Mouse (Mus musculus): ENCODE measurements at regions not wholly inside any gene's neighbourhood (a gene's known extent, or its start where the extent isn't known, plus 50 kb on each side); places are given as distances from the start of the nearest gene placed in this dataset.

DNA sequence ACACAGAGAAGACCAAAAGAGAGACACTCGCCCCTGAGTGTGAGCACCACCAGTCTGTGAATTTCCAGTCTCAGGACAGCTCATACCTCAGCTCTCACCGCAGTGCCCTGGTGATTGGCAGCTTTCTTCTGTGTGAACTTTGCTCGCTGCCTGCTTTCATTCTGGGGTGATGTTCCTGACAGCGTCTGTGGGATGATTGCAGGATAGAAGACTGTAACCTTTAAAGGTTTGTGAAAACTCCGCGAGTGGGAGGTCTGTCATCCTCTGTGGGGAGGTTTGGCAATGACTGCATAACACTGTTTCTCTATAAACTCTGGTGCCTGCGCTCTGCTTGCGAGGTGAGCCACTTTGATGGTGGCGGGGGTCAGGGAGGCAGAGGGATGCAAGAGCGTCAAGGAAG, 169.7 kb downstream of the Drd1 start:
- no peak for ATAC-seq
- Histone ChIP-seq H3K9me3 (ENCODE audit: control insufficient read depth, low read length) (no peaks in the 10 kb centered on the region), H3K36me3 (ENCODE audit: control insufficient read depth, insufficient read depth, low read length) (no peaks in the 10 kb centered on the region), H3K4me3 (ENCODE audit: low read length) (no peak overlapping the region), H3K9ac (ENCODE audit: low read depth, low read length) (no peak overlapping the region), H3K27me3 (replicated peaks; ENCODE audit: control insufficient read depth, insufficient read depth, low read length) (no peaks in the 10 kb centered on the region), H3K4me2 (ENCODE audit: low read depth, low read length) (no peak overlapping the region), H3K4me1 (ENCODE audit: control insufficient read depth, insufficient read depth, low read length) (no peaks in the 10 kb centered on the region), H3K27ac (ENCODE audit: low read length) (no peak overlapping the region)
- 83% methylated on average over 10 of the region's 10 CpGs for WGBS

DNA sequence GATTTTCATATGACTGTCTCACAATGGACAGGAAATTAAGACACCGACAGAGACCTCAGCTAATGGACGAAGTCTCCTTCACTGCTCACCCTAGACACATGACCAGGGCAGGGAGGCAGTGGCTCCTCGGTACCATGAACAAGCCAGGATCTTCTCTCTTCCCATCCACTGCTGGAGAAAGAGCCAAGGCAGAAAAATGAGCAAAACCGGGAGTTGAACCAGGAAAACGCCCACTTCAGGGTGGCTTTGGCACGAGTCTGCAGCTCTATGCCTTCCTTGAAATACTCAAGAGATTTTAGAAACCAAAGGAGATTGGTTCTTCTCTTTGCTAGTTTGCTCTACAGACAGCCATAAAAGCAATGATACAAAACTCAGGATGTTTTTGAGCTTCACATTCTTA, 172.3 kb downstream of the Drd1 start:
- no peak overlapping the region for H3K27ac ChIP-seq (ENCODE audit: low read length)
- 89% methylated on average over 6 of the region's 6 CpGs for WGBS
- no peak for ATAC-seq
- H3K27me3 ChIP-seq (replicated peaks; ENCODE audit: control insufficient read depth, insufficient read depth, low read length), result no peaks in the 10 kb centered on the region
- no peak overlapping the region for H3K4me3 ChIP-seq (ENCODE audit: low read length)
- no peaks in the 10 kb centered on the region for H3K4me1 ChIP-seq (ENCODE audit: control insufficient read depth, insufficient read depth, low read length)
- no peak overlapping the region for H3K4me2 ChIP-seq (ENCODE audit: low read depth, low read length)
- H3K9ac ChIP-seq (ENCODE audit: low read depth, low read length), result no peak overlapping the region
- no peaks in the 10 kb centered on the region for H3K36me3 ChIP-seq (ENCODE audit: control insufficient read depth, insufficient read depth, low read length)
- 0 out of 2 replicates have a peak, but pooled peaks cover 3% of the 10 kb centered on the region for H3K9me3 ChIP-seq (ENCODE audit: control insufficient read depth, low read length)

DNA sequence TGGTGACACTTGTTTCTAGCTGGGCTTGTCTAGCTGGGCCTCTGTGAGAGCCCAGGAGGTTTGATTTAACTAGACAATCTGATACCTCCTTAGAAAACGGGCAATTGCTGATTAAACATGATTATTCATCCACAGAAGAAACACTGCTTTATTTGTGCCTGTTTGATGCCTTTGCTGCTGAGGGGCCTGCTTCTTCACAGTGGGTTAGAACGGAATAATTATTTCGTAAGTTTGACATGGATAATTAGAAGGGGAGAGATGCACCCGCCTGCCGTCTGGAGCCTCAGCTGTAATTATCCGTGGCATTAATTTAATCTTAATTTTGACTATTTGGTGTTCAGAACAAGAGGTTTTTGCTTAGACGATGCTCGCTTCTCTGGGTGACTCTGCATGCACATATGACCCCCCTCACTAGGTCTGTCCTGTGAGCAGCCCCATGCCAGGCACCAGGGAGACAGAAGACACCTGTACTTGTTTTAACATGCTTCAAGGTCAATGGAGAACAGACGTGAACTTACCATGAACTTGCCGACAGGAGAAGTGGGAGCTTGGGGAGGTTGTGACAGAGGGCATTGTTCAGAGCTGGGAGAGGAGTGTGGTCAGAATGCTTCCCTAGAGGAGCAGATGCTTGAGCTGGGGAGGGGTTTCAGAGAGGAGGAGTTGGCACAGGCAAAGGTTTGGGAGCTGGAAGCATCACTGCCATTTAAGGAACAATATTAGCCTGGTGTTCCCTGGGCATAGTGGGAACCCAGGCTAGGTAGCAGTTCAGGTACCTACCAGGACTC, 174.8 kb downstream of the Drd1 start:
- no peak overlapping the region for H3K27ac ChIP-seq (ENCODE audit: low read length)
- no peak overlapping the region for H3K9ac ChIP-seq (ENCODE audit: low read depth, low read length)
- no peak for ATAC-seq
- no peaks in the 10 kb centered on the region for H3K36me3 ChIP-seq (ENCODE audit: control insufficient read depth, insufficient read depth, low read length)
- H3K9me3 ChIP-seq (ENCODE audit: control insufficient read depth, low read length), result 0 out of 2 replicates have a peak, but pooled peaks cover 3% of the 10 kb centered on the region
- no peak overlapping the region for H3K4me3 ChIP-seq (ENCODE audit: low read length)
- H3K4me1 ChIP-seq (ENCODE audit: control insufficient read depth, insufficient read depth, low read length), result no peaks in the 10 kb centered on the region
- WGBS, result 69% methylated on average over 10 of the region's 10 CpGs
- no peak overlapping the region for H3K4me2 ChIP-seq (ENCODE audit: low read depth, low read length)
- no peaks in the 10 kb centered on the region for H3K27me3 ChIP-seq (replicated peaks; ENCODE audit: control insufficient read depth, insufficient read depth, low read length)

DNA sequence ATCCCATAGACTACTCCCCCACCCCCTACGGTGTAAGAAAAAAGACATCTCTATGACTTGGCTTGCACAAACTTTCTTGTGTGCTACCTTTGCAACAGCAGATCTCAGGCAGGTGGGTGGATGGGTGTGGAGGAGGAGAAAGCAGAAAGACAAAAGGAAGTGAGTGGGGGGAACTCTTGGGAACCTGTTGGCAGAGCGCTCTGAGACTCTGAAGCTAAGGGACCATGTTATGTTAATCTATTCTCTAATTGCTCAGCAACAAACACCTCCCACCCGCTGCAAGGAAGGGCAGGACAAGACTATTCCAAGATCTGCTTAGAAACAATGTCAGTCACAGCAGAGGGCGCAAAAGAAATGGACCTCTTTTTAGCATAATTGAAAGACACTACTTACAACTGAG, 180.0 kb downstream of the Drd1 start:
- H3K4me3 ChIP-seq (ENCODE audit: low read length), result no peak overlapping the region
- H3K36me3 ChIP-seq (ENCODE audit: control insufficient read depth, insufficient read depth, low read length), result no peaks in the 10 kb centered on the region
- WGBS, result 84% methylated on average over 4 of the region's 4 CpGs
- no peaks in the 10 kb centered on the region for H3K4me1 ChIP-seq (ENCODE audit: control insufficient read depth, insufficient read depth, low read length)
- H3K9ac ChIP-seq (ENCODE audit: low read depth, low read length), result no peak overlapping the region
- no peak for ATAC-seq
- no peak overlapping the region for H3K4me2 ChIP-seq (ENCODE audit: low read depth, low read length)
- no peak overlapping the region for H3K27ac ChIP-seq (ENCODE audit: low read length)
- H3K9me3 ChIP-seq (ENCODE audit: control insufficient read depth, low read length), result 0 out of 2 replicates have a peak, but pooled peaks cover 3% of the 10 kb centered on the region
- no peaks in the 10 kb centered on the region for H3K27me3 ChIP-seq (replicated peaks; ENCODE audit: control insufficient read depth, insufficient read depth, low read length)

DNA sequence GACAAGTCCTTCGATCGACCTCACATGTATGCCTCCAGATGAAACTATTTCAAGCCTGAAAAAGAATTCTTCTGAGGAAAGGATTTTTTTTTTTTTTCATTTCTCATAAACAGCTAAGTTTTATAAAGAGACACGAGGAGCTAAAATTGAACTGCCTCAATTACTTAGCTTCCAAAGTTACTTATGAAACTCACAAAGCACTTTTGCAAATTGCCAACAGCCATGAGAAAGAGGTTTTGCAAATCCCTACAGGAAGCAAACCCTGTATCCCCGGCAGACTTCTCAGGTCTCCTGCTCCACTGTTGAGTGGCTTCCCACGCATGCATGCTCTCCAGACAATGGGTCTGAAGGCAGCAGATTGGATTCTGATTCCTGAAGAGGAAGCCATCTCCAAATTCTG, 190.2 kb downstream of the Drd1 start:
- 82% methylated on average over 5 of the region's 5 CpGs for WGBS
- Histone ChIP-seq H3K4me1 (ENCODE audit: control insufficient read depth, insufficient read depth, low read length) (no peaks in the 10 kb centered on the region), H3K9ac (ENCODE audit: low read depth, low read length) (no peak overlapping the region), H3K9me3 (ENCODE audit: control insufficient read depth, low read length) (no peaks in the 10 kb centered on the region), H3K27ac (ENCODE audit: low read length) (no peak overlapping the region), H3K36me3 (ENCODE audit: control insufficient read depth, insufficient read depth, low read length) (no peaks in the 10 kb centered on the region), H3K4me3 (ENCODE audit: low read length) (no peak overlapping the region), H3K4me2 (ENCODE audit: low read depth, low read length) (no peak overlapping the region), H3K27me3 (replicated peaks; ENCODE audit: control insufficient read depth, insufficient read depth, low read length) (no peaks in the 10 kb centered on the region)
- no peak for ATAC-seq

DNA sequence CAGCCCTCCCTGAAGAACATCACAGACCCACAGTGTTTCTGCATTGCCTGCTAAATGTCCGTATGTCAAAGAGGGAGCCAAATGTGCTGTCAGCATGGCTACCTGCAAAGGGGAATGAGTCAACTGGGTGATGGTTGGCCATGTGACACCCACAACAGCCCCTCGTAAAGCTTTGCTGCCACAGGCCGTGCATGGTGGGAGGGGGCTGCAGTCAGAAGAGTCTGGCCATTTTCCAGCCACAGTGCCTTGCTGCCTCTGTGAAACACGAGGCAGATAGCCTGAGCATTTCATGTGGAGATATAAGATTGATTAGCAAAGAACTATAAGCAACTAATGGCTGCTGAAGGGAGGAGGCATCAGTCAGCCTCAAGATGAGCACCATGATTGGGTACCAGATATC, 193.2 kb downstream of the Drd1 start:
- no peak for ATAC-seq
- 33% methylated on average over 4 of the region's 4 CpGs for WGBS
- no peak overlapping the region for H3K4me3 ChIP-seq (ENCODE audit: low read length)
- H3K36me3 ChIP-seq (ENCODE audit: control insufficient read depth, insufficient read depth, low read length), result no peaks in the 10 kb centered on the region
- H3K9me3 ChIP-seq (ENCODE audit: control insufficient read depth, low read length), result no peaks in the 10 kb centered on the region
- H3K27me3 ChIP-seq (replicated peaks; ENCODE audit: control insufficient read depth, insufficient read depth, low read length), result no peaks in the 10 kb centered on the region
- H3K4me1 ChIP-seq (ENCODE audit: control insufficient read depth, insufficient read depth, low read length), result no peaks in the 10 kb centered on the region
- no peak overlapping the region for H3K9ac ChIP-seq (ENCODE audit: low read depth, low read length)
- H3K4me2 ChIP-seq (ENCODE audit: low read depth, low read length), result no peak overlapping the region
- H3K27ac ChIP-seq (ENCODE audit: low read length), result no peak overlapping the region

DNA sequence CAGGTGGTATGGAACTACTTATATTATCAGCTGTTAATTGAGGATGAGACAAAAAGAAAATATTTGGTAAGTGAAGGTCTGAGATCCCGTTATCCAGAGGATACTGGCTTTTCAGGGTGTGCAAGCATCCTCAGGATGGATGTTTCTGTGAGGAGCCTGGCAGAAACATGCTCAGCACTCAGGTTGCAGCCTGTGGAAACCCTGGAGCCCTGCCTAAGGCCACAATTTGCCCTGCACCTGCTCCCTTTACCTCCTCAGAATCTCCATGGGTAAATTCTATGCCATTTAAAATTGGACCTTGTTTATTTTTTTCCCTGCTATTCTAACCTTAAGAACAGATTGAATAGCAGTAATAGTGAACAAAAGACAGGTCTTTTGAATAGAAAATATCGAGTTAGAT, 201.3 kb downstream of the Drd1 start:
- Histone ChIP-seq H3K4me3 (ENCODE audit: low read length) (no peak overlapping the region), H3K27me3 (replicated peaks; ENCODE audit: control insufficient read depth, insufficient read depth, low read length) (no peaks in the 10 kb centered on the region), H3K4me1 (ENCODE audit: control insufficient read depth, insufficient read depth, low read length) (no peaks in the 10 kb centered on the region), H3K36me3 (ENCODE audit: control insufficient read depth, insufficient read depth, low read length) (no peaks in the 10 kb centered on the region), H3K27ac (ENCODE audit: low read length) (no peak overlapping the region), H3K4me2 (ENCODE audit: low read depth, low read length) (no peak overlapping the region), H3K9me3 (ENCODE audit: control insufficient read depth, low read length) (no peaks in the 10 kb centered on the region), H3K9ac (ENCODE audit: low read depth, low read length) (no peak overlapping the region)
- no peak for ATAC-seq
- WGBS, result 62% methylated on average over 2 of the region's 2 CpGs

DNA sequence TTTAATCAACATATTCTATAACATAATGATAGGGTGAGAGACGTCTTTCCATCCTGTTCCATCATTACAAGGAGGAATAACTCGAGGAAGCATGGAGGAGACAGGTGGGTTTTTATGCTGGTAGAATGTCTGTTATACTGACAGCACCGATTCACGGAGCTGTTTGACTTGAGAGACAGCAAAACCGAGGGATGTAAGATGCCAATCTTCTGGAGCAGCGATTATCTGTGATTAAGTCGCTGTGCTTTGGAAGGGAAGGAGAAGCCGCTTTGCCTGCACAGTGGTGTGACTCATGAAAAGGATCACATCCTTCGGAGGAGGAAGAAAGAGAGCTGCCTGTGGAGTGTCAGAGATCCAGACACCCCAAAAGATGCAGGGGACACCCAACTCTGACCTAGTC, 205.4 kb downstream of the Drd1 start:
- no peak for ATAC-seq
- 81% methylated on average over 9 of the region's 9 CpGs for WGBS
- H3K4me2 ChIP-seq (ENCODE audit: low read depth, low read length), result no peak overlapping the region

DNA sequence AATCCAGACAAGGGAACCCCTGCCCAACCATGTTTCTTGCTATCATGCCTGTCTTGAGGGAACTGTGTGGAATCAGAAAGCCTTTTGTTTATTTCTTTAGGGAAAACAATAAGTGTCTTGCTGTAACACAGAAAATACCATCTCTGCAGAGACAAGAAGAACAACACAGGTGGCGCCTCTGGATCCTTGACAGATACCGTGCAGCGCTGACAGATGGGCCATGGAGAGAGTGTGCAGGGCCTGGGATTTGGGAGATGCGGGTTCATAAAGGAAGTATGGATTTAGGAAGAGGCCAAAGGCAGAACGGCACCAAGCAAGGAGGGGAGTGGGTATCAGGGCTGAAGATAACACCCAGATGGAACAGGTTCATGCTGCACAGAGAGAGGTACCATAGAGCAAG, 209.3 kb downstream of the Drd1 start:
- no peak overlapping the region for H3K4me3 ChIP-seq (ENCODE audit: low read length)
- H3K9me3 ChIP-seq (ENCODE audit: control insufficient read depth, low read length), result no peaks in the 10 kb centered on the region
- no peak overlapping the region for H3K9ac ChIP-seq (ENCODE audit: low read depth, low read length)
- no peak overlapping the region for H3K4me2 ChIP-seq (ENCODE audit: low read depth, low read length)
- ATAC-seq, result no peak
- H3K27me3 ChIP-seq (replicated peaks; ENCODE audit: control insufficient read depth, insufficient read depth, low read length), result no peaks in the 10 kb centered on the region
- H3K4me1 ChIP-seq (ENCODE audit: control insufficient read depth, insufficient read depth, low read length), result no peaks in the 10 kb centered on the region
- WGBS, result 77% methylated on average over 5 of the region's 5 CpGs
- no peaks in the 10 kb centered on the region for H3K36me3 ChIP-seq (ENCODE audit: control insufficient read depth, insufficient read depth, low read length)
- no peak overlapping the region for H3K27ac ChIP-seq (ENCODE audit: low read length)

More for the DNA sequence above, 205.4 kb downstream of the Drd1 start:
- H3K4me3 ChIP-seq (ENCODE audit: low read length), result no peak overlapping the region
- H3K36me3 ChIP-seq (ENCODE audit: control insufficient read depth, insufficient read depth, low read length), result no peaks in the 10 kb centered on the region
- H3K4me1 ChIP-seq (ENCODE audit: control insufficient read depth, insufficient read depth, low read length), result no peaks in the 10 kb centered on the region
- no peaks in the 10 kb centered on the region for H3K27me3 ChIP-seq (replicated peaks; ENCODE audit: control insufficient read depth, insufficient read depth, low read length)
- no peak overlapping the region for H3K9ac ChIP-seq (ENCODE audit: low read depth, low read length)
- no peak overlapping the region for H3K27ac ChIP-seq (ENCODE audit: low read length)
- H3K9me3 ChIP-seq (ENCODE audit: control insufficient read depth, low read length), result no peaks in the 10 kb centered on the region

DNA sequence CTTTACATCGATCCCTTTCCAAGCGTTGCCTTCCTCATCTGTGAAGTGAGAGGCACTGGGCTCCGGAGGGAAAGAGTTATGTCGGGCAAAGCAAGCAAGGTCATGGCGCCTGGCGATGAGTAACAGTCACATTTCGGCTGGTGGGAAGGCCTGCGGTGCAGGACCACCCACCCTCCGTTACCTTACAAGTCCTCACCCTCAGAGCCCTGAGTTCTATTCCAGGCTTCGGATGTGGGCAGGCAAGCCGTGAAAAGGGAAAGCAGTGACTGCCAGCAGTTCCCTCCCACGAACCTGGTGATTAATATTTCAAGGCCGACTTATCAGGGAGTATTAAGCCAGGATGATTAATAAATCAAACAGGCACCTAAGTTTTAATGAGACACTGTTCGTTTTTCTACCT, 209.7 kb downstream of the Drd1 start:
- Histone ChIP-seq H3K4me2 (ENCODE audit: low read depth, low read length) (no peak overlapping the region), H3K9me3 (ENCODE audit: control insufficient read depth, low read length) (no peaks in the 10 kb centered on the region), H3K9ac (ENCODE audit: low read depth, low read length) (no peak overlapping the region), H3K36me3 (ENCODE audit: control insufficient read depth, insufficient read depth, low read length) (no peaks in the 10 kb centered on the region), H3K27me3 (replicated peaks; ENCODE audit: control insufficient read depth, insufficient read depth, low read length) (no peaks in the 10 kb centered on the region), H3K4me1 (ENCODE audit: control insufficient read depth, insufficient read depth, low read length) (no peaks in the 10 kb centered on the region), H3K27ac (ENCODE audit: low read length) (no peak overlapping the region), H3K4me3 (ENCODE audit: low read length) (no peak overlapping the region)
- WGBS, result 84% methylated on average over 14 of the region's 14 CpGs
- no peak for ATAC-seq
